Mouse (Mus musculus) left cerebral cortex, adult 8-10 months (tissue): ENCODE data around the gene Iqcd. TPM values are rescaled to one million over a fixed set of nuclear protein-coding genes. Genes with fewer than 3 reads are reported as not detected.

Source experiments
- total RNA-seq, 4 experiments: library from RNA; stranded (reverse); gene quantifications; 2 replicates each; pipeline ENCODE4 v1.2.4; 2022

The Iqcd gene
- total RNA-seq, 4 experiments from 2014 or later = 0.78 to 1.3 (median 1.3) TPM

Other genes starting within 250 kb of the Iqcd start
- under 1 TPM; 0.16 to 0.46 (median 0.34) TPM for gene Lhx5, start 157.3 kb upstream of the Iqcd start, total RNA-seq
- gene Sdsl, start 116.2 kb upstream of the Iqcd start, total RNA-seq = 1 to 10 TPM; 4.2 to 7.8 (median 6.2) TPM
- 1 to 10 TPM in 1 of 4 experiments, under 1 TPM in 2, not detected in 1; 0.61 to 2.0 (median 1.00) TPM for gene Sds, start 112.5 kb upstream of the Iqcd start, total RNA-seq
- 10 to 100 TPM; 59.8 to 67.4 (median 64.8) TPM for gene Plbd2, start 85.4 kb upstream of the Iqcd start, total RNA-seq
- 1 to 10 TPM; 5.0 to 8.6 (median 6.3) TPM for gene Slc8b1, start 77.8 kb upstream of the Iqcd start, total RNA-seq
- gene Tpcn1, start 343 bp upstream of the Iqcd start, total RNA-seq = 10 to 100 TPM; 32.5 to 41.9 (median 34.2) TPM
- gene Rita1, start 23.6 kb downstream of the Iqcd start, total RNA-seq = 10 to 100 TPM; 25.1 to 30.2 (median 28.8) TPM
- gene Ddx54, start 23.7 kb downstream of the Iqcd start, total RNA-seq = 10 to 100 TPM; 32.4 to 36.9 (median 35.7) TPM
- under 1 TPM in 2 of 4 experiments, not detected in 2; 0.55 to 0.58 TPM for gene Cfap73, start 45.2 kb downstream of the Iqcd start, total RNA-seq
- 10 to 100 TPM; 68.8 to 89.5 (median 83.1) TPM for gene Rasal1, start 59.8 kb downstream of the Iqcd start, total RNA-seq
- gene Dtx1, start 122.9 kb downstream of the Iqcd start, total RNA-seq = 10 to 100 TPM; 64.7 to 71.7 (median 69.7) TPM
- gene Oas2, start 160.8 kb downstream of the Iqcd start, total RNA-seq = under 1 TPM in 2 of 4 experiments, not detected in 2; 0.21 to 0.27 TPM
- gene Oas3, start 188.6 kb downstream of the Iqcd start, total RNA-seq = not detected
- gene Oas1e, start 206.5 kb downstream of the Iqcd start, total RNA-seq = not detected
- gene Oas1c, start 223.5 kb downstream of the Iqcd start, total RNA-seq = 1 to 10 TPM in 3 of 4 experiments, under 1 TPM in 1; 0.46 to 1.9 (median 1.5) TPM